ENCODE assay signal across 7 mouse cellular contexts in genomic region chr15:81361022-81361404, GRCm38 (mm10). TPM values are rescaled to one million over a fixed set of nuclear protein-coding genes. Genes with fewer than 3 reads are reported as not detected.
DNase-seq lines count a peak whose midpoint lies in the region; ATAC-seq lines count a peak whose summit lies in the region.

No protein-coding gene starts in this region.

- peaks cover 21% of the 10 kb centered on the region for H3K4me1 ChIP-seq in lung, embryonic 16.5 days (replicated peaks; ENCODE audit: control insufficient read depth, insufficient read depth, low read length)
- H3K4me1 ChIP-seq in forebrain, embryonic 10.5 days: peaks cover 46% of the 10 kb centered on the region
- peaks cover 56% of the 10 kb centered on the region for H3K4me1 ChIP-seq in liver, embryonic 12.5 days
- H3K4me1 ChIP-seq in stomach, embryonic 15.5 days: 0 out of 2 replicates have a peak, but pooled peaks cover 6% of the 10 kb centered on the region

- DNase-seq in lung, postnatal 10 days: no peak
- DNase-seq in forebrain, embryonic 10.5 days (ENCODE audit: extremely low spot score, low spot score): no peak
- no peak for DNase-seq in testis, postnatal 14 days (ENCODE audit: low spot score)
- no peak for DNase-seq in left cerebral cortex, postnatal 25 days (ENCODE audit: low spot score in 2 of 2)

- peak overlapping the region; percentile 77 for H3K27ac ChIP-seq in lung, embryonic 16.5 days (ENCODE audit: low read length)
- H3K27ac ChIP-seq in forebrain, embryonic 10.5 days: peak overlapping the region; percentile 91
- peak overlapping the region; percentile 85 for H3K27ac ChIP-seq in liver, embryonic 12.5 days
- peak overlapping the region; percentile 86 for H3K27ac ChIP-seq in stomach, embryonic 15.5 days

- H3K4me2 ChIP-seq in lung, embryonic 16.5 days (ENCODE audit: low read depth, low read length): peak overlapping the region; percentile 87
- peak overlapping the region; percentile 87 for H3K4me2 ChIP-seq in liver, embryonic 12.5 days
- H3K4me2 ChIP-seq in stomach, embryonic 15.5 days: peak overlapping the region; percentile 64

- H3K4me3 ChIP-seq in lung, embryonic 16.5 days (ENCODE audit: low read length): peak overlapping the region; percentile 73
- peak overlapping the region; percentile 78 for H3K4me3 ChIP-seq in forebrain, embryonic 10.5 days
- H3K4me3 ChIP-seq in liver, embryonic 12.5 days: peak overlapping the region; percentile 76
- H3K4me3 ChIP-seq in stomach, embryonic 15.5 days (replicated peaks): peak overlapping the region; percentile 66

- ATAC-seq in lung, embryonic 16.5 days (ENCODE audit: low read depth): peak; percentile 67
- peak; percentile 50 for ATAC-seq in liver, embryonic 12.5 days
- ATAC-seq in stomach, embryonic 15.5 days (ENCODE audit: insufficient read depth, low FRiP score, low read depth): peak; percentile 34; the same call in 1 of the 2 replicates

- H3K9me3 ChIP-seq in lung, embryonic 16.5 days (ENCODE audit: control insufficient read depth, low read length): no peaks in the 10 kb centered on the region
- H3K9me3 ChIP-seq in forebrain, embryonic 10.5 days: no peaks in the 10 kb centered on the region
- no peaks in the 10 kb centered on the region for H3K9me3 ChIP-seq in liver, embryonic 12.5 days (replicated peaks)
- no peaks in the 10 kb centered on the region for H3K9me3 ChIP-seq in stomach, embryonic 15.5 days

- intact Hi-C loops in left cerebral cortex, postnatal 25 days (cut with DNase I): no loop called here

- peaks cover 19% of the 10 kb centered on the region for H3K36me3 ChIP-seq in lung, embryonic 16.5 days (ENCODE audit: control insufficient read depth, insufficient read depth, low read length)
- peaks cover 40% of the 10 kb centered on the region for H3K36me3 ChIP-seq in forebrain, embryonic 10.5 days (replicated peaks)
- H3K36me3 ChIP-seq in liver, embryonic 12.5 days: peaks cover 28% of the 10 kb centered on the region
- H3K36me3 ChIP-seq in stomach, embryonic 15.5 days: peaks cover 2% of the 10 kb centered on the region

- H3K9ac ChIP-seq in lung, embryonic 16.5 days (ENCODE audit: low read length): peak overlapping the region; percentile 61
- H3K9ac ChIP-seq in liver, embryonic 12.5 days: peak overlapping the region; percentile 47
- H3K9ac ChIP-seq in stomach, embryonic 15.5 days: no peak overlapping the region

- H3K27me3 ChIP-seq in lung, embryonic 16.5 days (ENCODE audit: control insufficient read depth, insufficient read depth, low read depth, low read length): no peaks in the 10 kb centered on the region
- H3K27me3 ChIP-seq in forebrain, embryonic 10.5 days (ENCODE audit: poor library complexity, severe bottlenecking): no peaks in the 10 kb centered on the region
- H3K27me3 ChIP-seq in liver, embryonic 12.5 days (replicated peaks): no peaks in the 10 kb centered on the region
- no peaks in the 10 kb centered on the region for H3K27me3 ChIP-seq in stomach, embryonic 15.5 days (replicated peaks)

- 24% methylated on average over 6 of the region's 6 CpGs for WGBS in lung, embryonic 16.5 days
- 45% methylated on average over 6 of the region's 6 CpGs for WGBS in forebrain, embryonic 10.5 days
- WGBS in liver, embryonic 12.5 days (ENCODE audit: insufficient replicate concordance): 32% methylated on average over 6 of the region's 6 CpGs
- WGBS in stomach, embryonic 15.5 days: 42% methylated on average over 6 of the region's 6 CpGs

RNA-seq across cellular contexts. Expression of gene Slc25a17, which starts 0.4 kb away (rescaled TPM):
- 111 and 118 TPM in 2 replicates for polyA plus RNA-seq in lung, embryonic 16.5 days (2015; fragmentation: Nextera tagmentation; extraction: Ambion mirVana)
- polyA plus RNA-seq in forebrain, embryonic 10.5 days (2016; fragmentation: Nextera tagmentation; extraction: Ambion mirVana): 82.5 and 83.3 TPM in 2 replicates
- 49.2 TPM in 2 replicates for polyA plus RNA-seq in liver, embryonic 12.5 days (2016; fragmentation: Nextera tagmentation; extraction: Ambion mirVana)
- 92.8 and 95.6 TPM in 2 replicates for polyA plus RNA-seq in stomach, embryonic 15.5 days (2015; fragmentation: Nextera tagmentation; extraction: Ambion mirVana)
- 10 to 100 TPM; 42.1 to 43.1 TPM for total RNA-seq in left cerebral cortex, postnatal 25 days (2021)

RNA-seq across cellular contexts. Expression of gene St13, which starts 38.9 kb away (rescaled TPM):
- 144 and 154 TPM in 2 replicates for polyA plus RNA-seq in lung, embryonic 16.5 days (2015; fragmentation: Nextera tagmentation; extraction: Ambion mirVana)
- 210 and 228 TPM in 2 replicates for polyA plus RNA-seq in forebrain, embryonic 10.5 days (2016; fragmentation: Nextera tagmentation; extraction: Ambion mirVana)
- polyA plus RNA-seq in liver, embryonic 12.5 days (2016; fragmentation: Nextera tagmentation; extraction: Ambion mirVana): 105 TPM in 2 replicates
- 146 and 152 TPM in 2 replicates for polyA plus RNA-seq in stomach, embryonic 15.5 days (2015; fragmentation: Nextera tagmentation; extraction: Ambion mirVana)
- 100 to 1,000 TPM; 165 TPM for total RNA-seq in left cerebral cortex, postnatal 25 days (2021)

RNA-seq across cellular contexts. Expression of gene Xpnpep3, which starts 38.9 kb away (rescaled TPM):
- 11.8 TPM in 2 replicates for polyA plus RNA-seq in lung, embryonic 16.5 days (2015; fragmentation: Nextera tagmentation; extraction: Ambion mirVana)
- polyA plus RNA-seq in forebrain, embryonic 10.5 days (2016; fragmentation: Nextera tagmentation; extraction: Ambion mirVana): 14.5 and 15.0 TPM in 2 replicates
- polyA plus RNA-seq in liver, embryonic 12.5 days (2016; fragmentation: Nextera tagmentation; extraction: Ambion mirVana): 10.1 and 10.5 TPM in 2 replicates
- polyA plus RNA-seq in stomach, embryonic 15.5 days (2015; fragmentation: Nextera tagmentation; extraction: Ambion mirVana): 9.6 and 11.2 TPM in 2 replicates
- 10 to 100 TPM; 13.2 to 14.9 TPM for total RNA-seq in left cerebral cortex, postnatal 25 days (2021)

RNA-seq across cellular contexts. Expression of gene Dnajb7, which starts 47.1 kb away (rescaled TPM):
- polyA plus RNA-seq in lung, embryonic 16.5 days (2015; fragmentation: Nextera tagmentation; extraction: Ambion mirVana): 1.9 and 2.1 TPM in 2 replicates
- 2.5 TPM in 2 replicates for polyA plus RNA-seq in forebrain, embryonic 10.5 days (2016; fragmentation: Nextera tagmentation; extraction: Ambion mirVana)
- polyA plus RNA-seq in liver, embryonic 12.5 days (2016; fragmentation: Nextera tagmentation; extraction: Ambion mirVana): 1.2 and 1.3 TPM in 2 replicates
- polyA plus RNA-seq in stomach, embryonic 15.5 days (2015; fragmentation: Nextera tagmentation; extraction: Ambion mirVana): 1.8 and 2.1 TPM in 2 replicates
- not detected for total RNA-seq in left cerebral cortex, postnatal 25 days (2021)
